Mouse (Mus musculus) kidney, postnatal 0 days (tissue): ENCODE results near the gene Slc44a2. TPM values are rescaled to one million over a fixed set of nuclear protein-coding genes. Genes with fewer than 3 reads are reported as not detected.

Experiments
- ATAC-seq: fragments of 200-750 bp; cut with Nextera tagmentation; replicated peaks from 2 replicates; pipeline ENCODE4 v1.8.0; 2017; ENCODE audit warnings: low read depth, moderate number of reproducible peaks, moderate TSS enrichment, moderate library complexity; ENCODE audit not compliant: low FRiP score
- DNase-seq: peaks from one replicate; pipeline ENCODE4 v3.0.0-alpha.2; 2016; ENCODE audit warnings: low spot score
- H3K27ac ChIP-seq: fragments of 300-500 bp; sonication (generic); 2 replicates; pipeline ENCODE4 v1.5.1; 2014; ENCODE audit warnings: mild to moderate bottlenecking
- H3K27me3 ChIP-seq: fragments of 300-500 bp; sonication (generic); 2 replicates; pipeline ENCODE4 v1.6.1; 2014; ENCODE audit warnings: low read length, mixed read lengths; ENCODE audit not compliant: insufficient read depth
- H3K36me3 ChIP-seq: fragments of 300-500 bp; sonication (generic); 2 replicates; pipeline ENCODE4 v1.6.1; 2014; ENCODE audit warnings: low read length, mixed read lengths; ENCODE audit not compliant: insufficient read depth
- H3K4me1 ChIP-seq: fragments of 300-500 bp; sonication (generic); replicated peaks from 2 replicates; pipeline ENCODE4 v1.6.1; 2014; ENCODE audit warnings: antibody characterized with exemption, low read length, mixed read lengths; ENCODE audit not compliant: insufficient read depth
- H3K4me2 ChIP-seq: fragments of 300-500 bp; sonication (generic); 2 replicates; pipeline ENCODE4 v1.6.1; 2014; ENCODE audit warnings: mild to moderate bottlenecking, low read length, moderate library complexity, mixed read lengths
- H3K4me3 ChIP-seq: fragments of 300-500 bp; sonication (generic); replicated peaks from 2 replicates; pipeline ENCODE4 v1.5.1; 2014; ENCODE audit warnings: low read depth, low read length
- H3K9ac ChIP-seq: fragments of 300-500 bp; sonication (generic); 2 replicates; pipeline ENCODE4 v1.6.1; 2014; ENCODE audit warnings: low read depth, low read length
- H3K9me3 ChIP-seq: fragments of 300-500 bp; sonication (generic); replicated peaks from 2 replicates; pipeline ENCODE4 v1.6.1; 2016; ENCODE audit warnings: low read length, inconsistent platforms, mixed read lengths
- CTCF ChIP-seq: IDR thresholded peaks from 2 replicates; pipeline ENCODE4 v1.5.1; 2016; ENCODE audit warnings: antibody characterized with exemption, low read depth, mild to moderate bottlenecking, moderate library complexity
- WGBS: fragments of 180-500 bp; shearing (Covaris S2); extraction: QIAGEN DNeasy Blood & Tissue Kit; methylation state at CpG from one replicate; pipeline ENCODE4 v1.1.7; 2014; 5-methylcytosine and 5-hydroxymethylcytosine counted together
- polyA plus RNA-seq: library from polyadenylated mRNA; unstranded; fragments of >200 nt; fragmentation: Nextera tagmentation; extraction: Ambion mirVana; gene quantifications from 2 replicates; pipeline ENCODE4 v1.2.1, GENCODE M21; 2015

Slc44a2 gene
- polyA plus RNA-seq, 1 experiment from 2014 or later, result 76.5 TPM

GRCm38 (mm10) chr9:21402764-21403253, 82.3 kb downstream of the Slc44a2 start:
- DNase-seq (no peak), ATAC-seq (no peak)
- no peak overlapping the region for H3K27ac ChIP-seq
- H3K4me3 ChIP-seq, result no peak overlapping the region
- H3K9me3 ChIP-seq, result no peaks in the 10 kb centered on the region
- H3K4me2 ChIP-seq, result no peak overlapping the region
- no peak for TF ChIP-seq CTCF
- no peaks in the 10 kb centered on the region for H3K27me3 ChIP-seq
- no peak overlapping the region for H3K9ac ChIP-seq
- peaks cover 87% of the 10 kb centered on the region for H3K36me3 ChIP-seq
- no peaks in the 10 kb centered on the region for H3K4me1 ChIP-seq
- WGBS, result 85% methylated on average over 11 of the region's 11 CpGs

- no peaks in the 10 kb centered on the region for H3K27me3 ChIP-seq
- no peak overlapping the region for H3K4me3 ChIP-seq
- no peaks in the 10 kb centered on the region for H3K4me1 ChIP-seq
- DNase-seq (no peak), ATAC-seq (no peak)
- H3K9ac ChIP-seq, result no peak overlapping the region
- peaks cover 77% of the 10 kb centered on the region for H3K36me3 ChIP-seq
- no peak overlapping the region for H3K4me2 ChIP-seq
- H3K27ac ChIP-seq, result no peak overlapping the region
- no peaks in the 10 kb centered on the region for H3K9me3 ChIP-seq
- WGBS, result 94% methylated on average over 5 of the region's 5 CpGs
- TF ChIP-seq CTCF, result no peak
Observed at GRCm38 (mm10) chr9:21403745-21404144, 83.2 kb downstream of the Slc44a2 start.

Other genes with a start within 250 kb of the Slc44a2 start
- gene Gm49373, start 247.6 kb upstream of the Slc44a2 start, polyA plus RNA-seq, result 0.38 and 0.62 TPM in 2 replicates
- 61.5 and 63.9 TPM in 2 replicates for gene Fdx1l, start 247.1 kb upstream of the Slc44a2 start, polyA plus RNA-seq
- 0.80 and 0.91 TPM in 2 replicates for gene Gm38431, start 228.7 kb upstream of the Slc44a2 start, polyA plus RNA-seq
- gene Raver1, start 228.7 kb upstream of the Slc44a2 start, polyA plus RNA-seq, result 40.8 and 41.3 TPM in 2 replicates
- gene Tyk2, start 189.5 kb upstream of the Slc44a2 start, polyA plus RNA-seq, result 8.6 and 9.4 TPM in 2 replicates
- 256 and 271 TPM in 2 replicates for gene Cdc37, start 170.7 kb upstream of the Slc44a2 start, polyA plus RNA-seq
- gene Pde4a, start 155.0 kb upstream of the Slc44a2 start, polyA plus RNA-seq, result 8.2 and 8.3 TPM in 2 replicates
- 49.3 and 50.8 TPM in 2 replicates for gene Keap1, start 81.3 kb upstream of the Slc44a2 start, polyA plus RNA-seq
- gene S1pr5, start 72.3 kb upstream of the Slc44a2 start, polyA plus RNA-seq, result 0.11 TPM in 1 of 2 replicates, not detected in the other
- 51.7 and 52.9 TPM in 2 replicates for gene Atg4d, start 55.4 kb upstream of the Slc44a2 start, polyA plus RNA-seq
- gene Kri1, start 32.7 kb upstream of the Slc44a2 start, polyA plus RNA-seq, result 8.7 and 10.6 TPM in 2 replicates
- 31.4 and 37.8 TPM in 2 replicates for gene Cdkn2d, start 29.3 kb upstream of the Slc44a2 start, polyA plus RNA-seq
- gene Ap1m2, start 8.4 kb upstream of the Slc44a2 start, polyA plus RNA-seq, result 57.3 and 63.0 TPM in 2 replicates
- 113 and 125 TPM in 2 replicates for gene Ilf3, start 47.2 kb downstream of the Slc44a2 start, polyA plus RNA-seq
- gene Qtrt1, start 91.1 kb downstream of the Slc44a2 start, polyA plus RNA-seq, result 41.1 and 42.0 TPM in 2 replicates
- gene Dnm2, start 104.2 kb downstream of the Slc44a2 start, polyA plus RNA-seq, result 68.0 and 68.9 TPM in 2 replicates
- 128 and 131 TPM in 2 replicates for gene Tmed1, start 189.6 kb downstream of the Slc44a2 start, polyA plus RNA-seq
- 2.3 and 2.6 TPM in 2 replicates for gene AB124611, start 205.5 kb downstream of the Slc44a2 start, polyA plus RNA-seq
- 23.7 and 26.3 TPM in 2 replicates for gene Carm1, start 226.2 kb downstream of the Slc44a2 start, polyA plus RNA-seq